27 mouse cellular contexts compared by ENCODE assay signal in the genomic region with DNA sequence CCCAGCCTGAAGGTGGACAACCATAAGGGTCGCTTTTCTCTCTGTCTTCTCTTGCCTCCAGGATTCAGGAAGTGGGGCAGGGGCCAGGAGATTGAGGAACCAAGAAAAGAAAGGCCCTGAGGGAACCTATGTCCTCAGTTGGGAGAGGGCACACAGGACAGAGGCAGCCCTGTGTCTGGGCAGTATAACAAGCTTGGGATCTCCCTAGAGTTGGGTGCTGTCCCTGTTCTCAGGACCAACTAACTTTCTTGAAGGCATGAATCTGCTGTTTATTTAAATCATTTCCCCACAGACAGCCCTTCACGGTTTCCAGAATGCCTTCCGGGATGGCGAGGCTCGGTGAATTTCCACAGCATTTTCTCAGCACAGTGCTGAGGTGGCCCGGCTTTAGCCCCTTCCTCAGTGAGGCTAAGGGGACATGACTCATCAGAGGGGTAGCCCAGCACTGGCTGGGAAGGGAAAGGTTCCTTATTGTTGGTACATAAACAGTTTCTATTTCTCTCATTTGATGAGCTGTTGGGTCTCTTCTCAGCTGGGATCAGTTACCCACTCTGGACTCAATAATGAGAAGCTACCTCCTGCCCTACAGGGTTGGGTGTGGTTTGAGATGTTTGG. TPM values are rescaled to one million over a fixed set of nuclear protein-coding genes. Genes with fewer than 3 reads are reported as not detected.
DNase-seq lines count a peak whose midpoint lies in the region; TF ChIP-seq lines count a peak whose summit lies in the region.
"Had no signal": no experiment of that assay in that cellular context is flagged by ENCODE, and none has a peak within 500 bp of the region (broad histone marks: within the 10 kb centered on the region; RNA-seq: fewer than 3 reads in every experiment).

No protein-coding gene starts in this region.

- DNase-seq in spleen, adult 2 months (ENCODE audit: low read depth in 1 of 2, low spot score in 2 of 2), result no peak
- no peak for DNase-seq in spleen, postnatal 14 days (ENCODE audit: low spot score in 2 of 2)
- peak; percentile 44 for DNase-seq in CH12.LX (ENCODE audit: extremely low read depth)
- DNase-seq in induced T-regulatory cell, adult 2 months (ENCODE audit: low read depth), result peak; percentile 58
- DNase-seq in naive thymus-derived CD4-positive, alpha-beta T cell, adult 2 months (ENCODE audit: low read depth), result peak; percentile 24
- DNase-seq in urinary bladder, postnatal 4 days (ENCODE audit: low spot score in 2 of 2), result no peak
- no peak for DNase-seq in cerebellum, adult 9-10 months
- DNase-seq: adrenal gland, postnatal 14 days; B cell, adult 2 months; cerebellum, adult 11-12 months; cerebellum, adult 9-11 months; gastrocnemius, postnatal 36 days; heart, adult 18-20 months; heart, postnatal 14 days had no signal

- in situ Hi-C loops in CH12.LX (cut with MboI; ENCODE audit: low pct_ligation_motif_present, low pct_unique_long_range_greater_than_20kb, low sequenced_read_pairs), result no loop called here

- dilution Hi-C loops in CH12.LX (cut with MboI; ENCODE audit: extremely low pct_ligation_motif_present, extremely low pct_unique_long_range_greater_than_20kb, low sequenced_read_pairs), result no loop called here

- no peak for TF ChIP-seq RAD21 in CH12.LX (IDR thresholded peaks at IDR 0.05; ENCODE audit: low read depth, low read length)

- no peaks in the 10 kb centered on the region for H3K27me3 ChIP-seq in spleen, adult 2 months (ENCODE audit: control insufficient read depth, insufficient read depth, low read length)
- H3K27me3 ChIP-seq in CH12.LX (replicated peaks), result no peaks in the 10 kb centered on the region
- H3K27me3 ChIP-seq: embryonic facial prominence, embryonic 12.5 days; forebrain, embryonic 15.5 days; heart, embryonic 15.5 days; hindbrain, embryonic 13.5 days; intestine, embryonic 15.5 days; Patski had no signal

- H3K27ac ChIP-seq in spleen, adult 2 months (ENCODE audit: insufficient read depth, low read length), result peak overlapping the region; percentile 31; the same call in 1 of the 2 replicates
- H3K27ac ChIP-seq in CH12.LX (ENCODE audit: insufficient read depth, low read depth), result peak overlapping the region; percentile 36
- H3K27ac ChIP-seq: embryonic facial prominence, embryonic 12.5 days; forebrain, embryonic 15.5 days; heart, embryonic 10.5 days; heart, embryonic 15.5 days; hindbrain, embryonic 13.5 days; hindbrain, postnatal 0 days; intestine, embryonic 15.5 days had no signal

- 46% methylated on average over 6 of the region's 6 CpGs for WGBS in spleen, adult 2 months

- peaks cover 61% of the 10 kb centered on the region for H3K4me1 ChIP-seq in spleen, adult 2 months (ENCODE audit: control insufficient read depth, insufficient read depth, insufficient read length)
- peaks cover 34 to 90% of the 10 kb centered on the region in 2 experiments for H3K4me1 ChIP-seq in CH12.LX (ENCODE audit: control insufficient read depth in 1 of 2, insufficient read depth in 2 of 2)
- H3K4me1 ChIP-seq: forebrain, embryonic 15.5 days; heart, embryonic 15.5 days; hindbrain, embryonic 13.5 days; intestine, embryonic 15.5 days had no signal

- no peak for TF ChIP-seq CTCF in spleen, adult 2 months (IDR thresholded peaks at IDR 0.05; ENCODE audit: extremely low read depth, insufficient read depth, insufficient read length, insufficient replicate concordance)
- TF ChIP-seq CTCF in CH12.LX (conservative IDR thresholded peaks at IDR 0.05 in 1 of 2, IDR thresholded peaks at IDR 0.05 in 1 of 2; ENCODE audit: low read depth in 2 of 2, low read length in 2 of 2), result no peak

- H3K4me2 ChIP-seq in CH12.LX (ENCODE audit: insufficient read depth, low read depth, poor library complexity, severe bottlenecking), result peak overlapping the region; percentile 6; the same call in 1 of the 2 replicates
- H3K4me2 ChIP-seq: embryonic facial prominence, embryonic 12.5 days; forebrain, embryonic 15.5 days; heart, embryonic 15.5 days; hindbrain, embryonic 13.5 days; intestine, embryonic 15.5 days had no signal

- H3K79me2 ChIP-seq in CH12.LX (replicated peaks; ENCODE audit: control insufficient read depth, extremely low read depth, insufficient read depth, poor library complexity, severe bottlenecking), result no peaks in the 10 kb centered on the region

- no peak for TF ChIP-seq POLR2A in spleen, adult 2 months (IDR thresholded peaks at IDR 0.05; ENCODE audit: low read depth, low read length)
- TF ChIP-seq POLR2A in CH12.LX (IDR thresholded peaks at IDR 0.05; ENCODE audit: low read depth, low read length), result no peak

- TF ChIP-seq EP300 in CH12.LX (IDR thresholded peaks at IDR 0.05; ENCODE audit: low read length), result 0 out of 2 replicates have a peak, but pooled peaks have one; percentile 19

- H3K36me3 ChIP-seq in spleen, adult 2 months (ENCODE audit: control insufficient read depth, insufficient read depth, low read length), result no peaks in the 10 kb centered on the region
- H3K36me3 ChIP-seq in CH12.LX (replicated peaks in 1 of 2; ENCODE audit: control insufficient read depth in 1 of 2, insufficient read depth in 1 of 2, low read length in 1 of 2), result peaks cover 0 to 16% of the 10 kb centered on the region in 2 experiments
- H3K36me3 ChIP-seq: embryonic facial prominence, embryonic 12.5 days; forebrain, embryonic 15.5 days; heart, embryonic 10.5 days; heart, embryonic 15.5 days; hindbrain, embryonic 13.5 days; intestine, embryonic 15.5 days had no signal

- H3K9ac ChIP-seq in CH12.LX (ENCODE audit: insufficient read depth, low read depth), result 0 out of 2 replicates have a peak overlapping the region, but pooled peaks have one; percentile 5
- H3K9ac ChIP-seq: embryonic facial prominence, embryonic 12.5 days; forebrain, embryonic 15.5 days; heart, embryonic 15.5 days; hindbrain, embryonic 13.5 days; intestine, embryonic 15.5 days had no signal

- H3K9me3 ChIP-seq in CH12.LX (replicated peaks; ENCODE audit: low read length), result no peaks in the 10 kb centered on the region
- H3K9me3 ChIP-seq: embryonic facial prominence, embryonic 12.5 days; forebrain, embryonic 15.5 days; heart, embryonic 10.5 days; heart, embryonic 15.5 days; hindbrain, embryonic 13.5 days; intestine, embryonic 15.5 days had no signal

- no peak overlapping the region for H3K4me3 ChIP-seq in spleen, adult 2 months (ENCODE audit: extremely low read depth, insufficient read depth, insufficient read length)
- H3K4me3 ChIP-seq in CH12.LX (replicated peaks in 1 of 3; ENCODE audit: low read depth in 2 of 3, low read length in 2 of 3, poor library complexity in 1 of 3), result no peak overlapping the region
- H3K4me3 ChIP-seq: embryonic facial prominence, embryonic 12.5 days; forebrain, embryonic 15.5 days; heart, embryonic 10.5 days; heart, embryonic 15.5 days; hindbrain, embryonic 13.5 days; intestine, embryonic 15.5 days had no signal

TF ChIP-seq in CH12.LX, 34 proteins besides CTCF, POLR2A, EP300 and RAD21:
- peak; percentile 59 for TF ChIP-seq ETS1 (conservative IDR thresholded peaks at IDR 0.05; ENCODE audit: low read depth, low read length)
- no peak for TF ChIP-seq ZC3H11A (IDR thresholded peaks at IDR 0.05; ENCODE audit: low read depth, low read length)
- TF ChIP-seq IRF4 (IDR thresholded peaks at IDR 0.05; ENCODE audit: low read depth, low read length), result peak; percentile 76
- TF ChIP-seq KAT2A (IDR thresholded peaks at IDR 0.05; ENCODE audit: insufficient replicate concordance, low read length), result no peak
- TF ChIP-seq ELF1 (IDR thresholded peaks at IDR 0.05; ENCODE audit: low read depth, low read length), result peak; percentile 60; the same call in 1 of the 2 replicates
- peak; percentile 47; the same call in 1 of the 2 replicates for TF ChIP-seq CHD1 (IDR thresholded peaks at IDR 0.05; ENCODE audit: low read depth, low read length)
- peak; percentile 52; the same call in 1 of the 2 replicates for TF ChIP-seq SIN3A (IDR thresholded peaks at IDR 0.05; ENCODE audit: low read length)
- no peak for TF ChIP-seq MEF2A (IDR thresholded peaks at IDR 0.05; ENCODE audit: borderline replicate concordance, low read depth, low read length)
- TF ChIP-seq MAZ (IDR thresholded peaks at IDR 0.05; ENCODE audit: low read depth, low read length), result 0 out of 2 replicates have a peak, but pooled peaks have one; percentile 54
- TF ChIP-seq BHLHE40 (IDR thresholded peaks at IDR 0.05; ENCODE audit: low read depth, low read length), result peak; percentile 55
TF ChIP-seq in CH12.LX: peak in this region for 7.

RNA-seq across cellular contexts. Expression of gene Dusp2, which starts 13.2 kb away (rescaled TPM):
- 116 and 178 TPM in 2 replicates for polyA plus RNA-seq in spleen, adult 2 months (2012; rRNA removed)
- total RNA-seq in CH12.LX (2012; rRNA removed) (57.8 and 71.0 TPM in 2 replicates), CH12.LX (2014; rRNA removed) (96.6 and 107 TPM in 2 replicates)
- polyA plus RNA-seq in CH12.LX (2012; ENCODE audit: insufficient read length, low read depth), result 68.5 and 81.5 TPM in 2 replicates

RNA-seq across cellular contexts. Expression of gene Astl, which starts 15.7 kb away (rescaled TPM):
- 0.08 TPM in 2 replicates for polyA plus RNA-seq in spleen, adult 2 months (2012; rRNA removed)
- total RNA-seq in CH12.LX (2012; rRNA removed) (0.08 TPM in 1 of 2 replicates, not detected in the other), CH12.LX (2014; rRNA removed) (not detected in 2 replicates)
- not detected in 2 replicates for polyA plus RNA-seq in CH12.LX (2012; ENCODE audit: insufficient read length, low read depth)
- total RNA-seq: adrenal gland, adult 18-20 months; adrenal gland, postnatal 14 days; gastrocnemius, adult 18-20 months; gastrocnemius, postnatal 36 days; heart, adult 18-20 months; heart, postnatal 14 days; hindbrain, postnatal 0 days had no signal
- polyA plus RNA-seq: embryonic facial prominence, embryonic 12.5 days; forebrain, embryonic 11.5 days; forebrain, embryonic 15.5 days; frontal cortex, adult 2 months; heart, embryonic 15.5 days; hindbrain, embryonic 13.5 days; hindbrain, postnatal 0 days; intestine, embryonic 15.5 days; Patski had no signal

RNA-seq across cellular contexts. Expression of gene Adra2b, which starts 40.2 kb away (rescaled TPM):
- 1.2 and 1.3 TPM in 2 replicates for polyA plus RNA-seq in spleen, adult 2 months (2012; rRNA removed)
- not detected in 2 replicates for total RNA-seq in CH12.LX (2012; rRNA removed)
- total RNA-seq in CH12.LX (2014; rRNA removed), result 0.08 TPM in 1 of 2 replicates, not detected in the other
- polyA plus RNA-seq in CH12.LX (2012; ENCODE audit: insufficient read length, low read depth), result 0.05 TPM in 1 of 2 replicates, not detected in the other
- polyA plus RNA-seq: activated CD4-positive, CD25-positive, alpha-beta regulatory T cell, adult 4 months; Patski had no signal

RNA-seq across cellular contexts. Expression of gene Stard7, which starts 52.8 kb away (rescaled TPM):
- 22.2 and 33.5 TPM in 2 replicates for polyA plus RNA-seq in spleen, adult 2 months (2012; rRNA removed)
- total RNA-seq in CH12.LX (2012; rRNA removed) (69.0 and 71.4 TPM in 2 replicates), CH12.LX (2014; rRNA removed) (122 and 135 TPM in 2 replicates)
- polyA plus RNA-seq in CH12.LX (2012; ENCODE audit: insufficient read length, low read depth), result 66.8 and 80.6 TPM in 2 replicates

Comparison
In these comparisons a context has a peak if more than half of its experiments do, and no peak if none do; other contexts are left out.
1. DNase-seq: peak in CH12.LX (single experiment), induced T-regulatory cell, adult 2 months (single experiment) and naive thymus-derived CD4-positive, alpha-beta T cell, adult 2 months (single experiment); none in spleen, adult 2 months (0 of 2), spleen, postnatal 14 days (0 of 2), urinary bladder, postnatal 4 days (0 of 2) and cerebellum, adult 9-10 months (single experiment).